Mouse (Mus musculus) CD4-positive, CD25-positive, alpha-beta regulatory T cell, adult 4 months (primary cell): ENCODE measurements around the gene Sorbs2. TPM values are rescaled to one million over a fixed set of nuclear protein-coding genes. Genes with fewer than 3 reads are reported as not detected.

Source experiments
- ATAC-seq: one replicate; pipeline ENCODE4 v1.8.0; 2017
- polyA plus RNA-seq, 2 experiments: library from polyadenylated mRNA; unstranded; fragments of 100-300 nt; shearing (Covaris generic); gene quantifications; one replicate each; pipeline ENCODE4 v1.2.1; 2017

Gene Sorbs2
- polyA plus RNA-seq, 2 experiments from 2014 or later, result 0.30 to 0.96 TPM

- no peak for ATAC-seq
Observed at GRCm38 (mm10) chr8:45682845-45683383, 175.3 kb downstream of the Sorbs2 start.

- ATAC-seq, result no peak
Observed at GRCm38 (mm10) chr8:45687942-45688695, 180.5 kb downstream of the Sorbs2 start.

GRCm38 (mm10) chr8:45689611-45690207 is 182.1 kb downstream of the Sorbs2 start:
- ATAC-seq, result no peak

GRCm38 (mm10) chr8:45700100-45700499 is 192.5 kb downstream of the Sorbs2 start:
- ATAC-seq, result no peak

- ATAC-seq, result no peak
Observed at GRCm38 (mm10) chr8:45703700-45704101, 196.1 kb downstream of the Sorbs2 start.

GRCm38 (mm10) chr8:45709098-45709497 is 201.5 kb downstream of the Sorbs2 start:
- ATAC-seq, result no peak

- no peak for ATAC-seq
Observed at GRCm38 (mm10) chr8:45709734-45710133, 202.1 kb downstream of the Sorbs2 start.

GRCm38 (mm10) chr8:45712610-45713009 is 205.0 kb downstream of the Sorbs2 start:
- ATAC-seq, result no peak

- no peak for ATAC-seq
Observed at GRCm38 (mm10) chr8:45714806-45715205, 207.2 kb downstream of the Sorbs2 start.

- no peak for ATAC-seq
Observed at GRCm38 (mm10) chr8:45715330-45716027, 207.9 kb downstream of the Sorbs2 start.

- no peak for ATAC-seq
Observed at GRCm38 (mm10) chr8:45719776-45720175, 212.2 kb downstream of the Sorbs2 start.

- no peak for ATAC-seq
Observed at GRCm38 (mm10) chr8:45724204-45724603, 216.6 kb downstream of the Sorbs2 start.

GRCm38 (mm10) chr8:45725321-45725720 is 217.7 kb downstream of the Sorbs2 start:
- ATAC-seq, result no peak

- no peak for ATAC-seq
Observed at GRCm38 (mm10) chr8:45729850-45730382, 222.3 kb downstream of the Sorbs2 start.

GRCm38 (mm10) chr8:45730795-45731194 is 223.2 kb downstream of the Sorbs2 start:
- no peak for ATAC-seq

- ATAC-seq, result no peak
Observed at GRCm38 (mm10) chr8:45734071-45734470, 226.5 kb downstream of the Sorbs2 start.

GRCm38 (mm10) chr8:45737266-45737665 is 229.7 kb downstream of the Sorbs2 start:
- ATAC-seq, result no peak

GRCm38 (mm10) chr8:45743326-45743725 is 235.7 kb downstream of the Sorbs2 start:
- ATAC-seq, result no peak

GRCm38 (mm10) chr8:45743739-45744138 is 236.2 kb downstream of the Sorbs2 start:
- ATAC-seq, result no peak

- no peak for ATAC-seq
Observed at GRCm38 (mm10) chr8:45751512-45752502, 244.2 kb downstream of the Sorbs2 start.

GRCm38 (mm10) chr8:45755482-45755881 is 247.9 kb downstream of the Sorbs2 start:
- no peak for ATAC-seq

- ATAC-seq, result no peak
Observed at GRCm38 (mm10) chr8:45755972-45756371, 248.4 kb downstream of the Sorbs2 start.
